Mouse (Mus musculus) 3T3-L1 (cell line): Measurements from ENCODE around the gene Rab40b.
"Not testable (repeated sequence)": the region's sequence is repeated elsewhere in the genome, so short reads cannot be mapped to it uniquely, and the experiment has no call there.

Source experiments
- DNase-seq: peaks from one replicate; pipeline ENCODE4 v3.0.0-alpha.2; 2015; ENCODE audit warnings: low read depth, low spot score

Rab40b gene

GRCm38 (mm10) chr11:121368731-121369130 lies 19.3 kb downstream of the Rab40b start:
- no peak for DNase-seq

DNA sequence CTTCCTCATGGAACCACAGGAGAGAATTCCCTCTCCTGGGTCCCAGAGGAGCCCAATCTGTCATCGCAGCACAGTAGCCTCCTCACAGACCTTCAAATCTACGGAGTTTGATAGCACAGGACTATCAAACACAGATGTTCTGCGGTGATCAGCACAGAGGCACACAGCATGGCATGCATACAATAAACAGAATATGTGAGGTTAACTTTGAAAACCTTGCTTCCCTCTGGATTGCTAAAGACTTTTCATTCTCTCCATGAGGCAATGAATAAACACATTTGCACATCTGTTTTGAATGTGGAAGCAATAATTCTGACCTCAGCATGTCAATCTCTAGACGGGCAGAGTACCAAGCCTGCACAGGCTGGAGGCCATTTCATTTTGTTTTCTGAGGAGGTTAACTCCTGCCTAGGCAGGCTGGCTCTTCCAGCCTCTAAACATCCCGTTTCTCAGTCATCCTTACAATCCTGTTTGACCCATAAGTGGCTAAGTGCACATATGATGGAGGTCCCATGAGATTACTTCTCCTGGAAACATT lies 20.8 kb downstream of the Rab40b start:
- DNase-seq = peak; percentile 93

- peak; percentile 45 for DNase-seq
These were observed 25.8 kb downstream of the Rab40b start for GRCm38 (mm10) chr11:121362212-121362611.

GRCm38 (mm10) chr11:121354091-121354707 lies 33.9 kb downstream of the Rab40b start, which contains the start of gene Wdr45b:
Gene Wdr45b (minus strand): TSS chr11:121354445.
- DNase-seq = peak; percentile 95

DNA sequence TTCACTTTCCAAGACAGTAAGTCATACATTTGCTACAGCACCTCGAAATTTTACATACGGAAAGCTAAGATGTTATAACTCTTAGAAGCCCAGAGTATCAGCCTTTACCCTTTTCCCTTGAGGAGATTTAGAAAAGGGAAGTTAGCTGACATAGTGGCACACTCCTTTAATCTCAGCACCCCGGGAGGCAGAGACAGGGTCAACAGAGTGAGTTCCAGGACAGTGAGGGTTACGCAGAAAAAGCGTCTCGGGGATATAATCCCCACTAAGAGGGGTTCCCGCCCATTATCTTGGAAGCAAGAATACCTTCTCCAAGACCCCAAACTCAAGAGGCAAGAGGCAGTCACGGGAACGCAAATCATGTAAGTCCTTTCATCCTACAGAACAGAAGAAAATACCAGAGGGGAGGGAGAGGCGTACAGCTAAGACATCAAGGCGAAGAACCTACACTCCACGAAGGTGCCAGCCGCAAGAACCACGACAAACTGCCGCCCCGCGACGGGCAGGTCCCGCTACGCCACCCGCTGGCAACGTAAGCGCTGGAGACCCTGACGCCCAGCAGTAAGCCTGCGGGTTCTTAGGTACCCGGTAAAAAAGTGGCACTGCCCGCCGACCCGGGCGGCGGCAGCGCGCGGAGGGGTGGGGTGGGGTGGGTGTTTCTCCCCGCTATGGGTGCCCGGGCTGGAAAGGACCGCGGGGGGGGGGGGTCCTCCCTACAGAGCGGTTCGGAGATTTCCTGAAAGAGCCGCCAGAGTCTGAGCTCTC lies 34.5 kb downstream of the Rab40b start:
- peak; percentile 34 for DNase-seq

DNA sequence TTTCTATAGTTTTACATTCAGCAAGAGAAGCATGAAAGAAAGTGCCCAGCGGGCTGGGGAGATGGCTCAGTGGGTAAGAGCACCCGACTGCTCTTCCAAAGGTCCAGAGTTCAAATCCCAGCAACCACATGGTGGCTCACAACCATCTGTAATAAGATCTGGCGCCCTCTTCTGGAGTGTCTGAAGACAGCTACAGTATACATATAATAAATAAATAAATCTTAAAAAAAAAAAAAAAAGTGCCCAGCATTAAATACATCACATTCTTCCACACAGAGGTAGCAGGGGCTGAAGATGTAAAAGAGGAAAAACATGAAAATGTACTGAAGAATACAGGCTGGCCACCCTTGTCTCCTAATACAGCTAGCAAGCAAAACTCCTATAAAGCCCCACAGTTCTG lies 39.3 kb downstream of the Rab40b start:
- not testable (repeated sequence) for DNase-seq

DNA sequence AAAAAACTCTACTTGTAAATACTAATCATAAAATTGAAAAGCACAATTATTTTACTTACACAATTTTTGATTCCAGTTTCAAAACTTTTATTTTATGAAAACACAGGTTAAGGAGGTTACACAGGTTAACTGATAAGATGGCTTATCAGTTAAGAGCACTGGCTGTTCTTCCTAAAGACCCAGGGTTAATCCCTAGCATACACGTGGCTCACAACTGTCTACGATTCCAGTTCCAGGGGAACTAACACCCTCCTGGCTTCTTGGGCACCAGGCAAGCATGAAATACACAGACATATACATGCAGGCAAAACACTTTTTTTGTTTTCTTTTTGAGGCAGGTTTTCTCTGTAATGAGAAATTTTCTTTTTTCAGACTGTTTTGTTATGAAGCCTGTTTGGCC lies 39.9 kb downstream of the Rab40b start:
- DNase-seq = no peak

- no peak for DNase-seq
These were observed 41.0 kb downstream of the Rab40b start for GRCm38 (mm10) chr11:121347036-121347435.

GRCm38 (mm10) chr11:121342423-121342822 lies 45.6 kb downstream of the Rab40b start:
- DNase-seq = not testable (repeated sequence)

DNA sequence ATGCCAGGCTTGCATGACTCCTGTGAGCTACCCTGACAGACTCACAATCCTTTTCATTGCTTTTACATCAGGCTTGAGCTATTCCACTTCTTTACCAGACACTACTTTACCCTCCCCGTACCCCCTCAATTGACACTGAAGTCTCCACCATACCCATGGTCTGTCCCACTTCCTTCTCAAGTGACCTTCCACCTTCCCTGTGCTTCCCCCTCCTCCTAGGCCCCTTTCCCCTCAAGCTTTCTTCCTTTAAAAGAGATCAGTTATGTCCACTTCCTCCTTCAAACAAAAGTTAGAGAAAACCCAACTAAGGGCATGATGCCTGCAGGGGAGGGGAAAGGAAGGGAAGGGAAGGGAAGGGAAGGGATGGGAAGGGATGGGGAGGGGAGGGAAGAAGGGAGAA lies 47.8 kb downstream of the Rab40b start:
- DNase-seq = no peak

GRCm38 (mm10) chr11:121339647-121340046 lies 48.4 kb downstream of the Rab40b start:
- no peak for DNase-seq

GRCm38 (mm10) chr11:121331641-121332040 lies 56.4 kb downstream of the Rab40b start:
- no peak for DNase-seq

- no peak for DNase-seq
These were observed 59.4 kb downstream of the Rab40b start for GRCm38 (mm10) chr11:121328619-121329018.

DNA sequence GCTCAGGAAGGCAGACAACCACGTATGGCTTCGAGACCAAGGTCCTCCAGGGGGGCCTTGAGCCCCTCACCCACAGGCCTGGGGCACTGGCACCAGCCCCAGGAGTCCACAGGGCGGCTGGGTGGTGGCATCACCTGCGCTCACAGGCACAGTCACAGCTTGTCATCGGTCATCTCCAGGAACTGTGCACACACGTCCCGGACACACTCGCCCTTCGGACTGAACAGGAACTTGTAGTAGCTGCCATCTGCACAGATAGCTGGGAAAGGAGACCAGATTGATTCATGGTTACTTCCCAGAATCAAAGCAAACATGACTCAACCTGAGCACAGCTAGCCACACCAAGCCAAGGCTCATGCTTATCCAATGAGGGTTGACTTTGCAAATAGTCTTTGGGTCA lies 59.8 kb downstream of the Rab40b start:
- DNase-seq = no peak

- DNase-seq = no peak
These were observed 61.4 kb downstream of the Rab40b start for GRCm38 (mm10) chr11:121326681-121327080.

- DNase-seq = no peak
These were observed 62.0 kb downstream of the Rab40b start for GRCm38 (mm10) chr11:121326034-121326433.

GRCm38 (mm10) chr11:121307712-121308111 lies 80.3 kb downstream of the Rab40b start:
- not testable (repeated sequence) for DNase-seq

GRCm38 (mm10) chr11:121306608-121307007 lies 81.4 kb downstream of the Rab40b start:
- no peak for DNase-seq
